Mouse (Mus musculus) embryonic fibroblast, embryonic 13.5 days (primary cell): ENCODE results near the gene Ttc22. TPM values are rescaled to one million over a fixed set of nuclear protein-coding genes. Genes with fewer than 3 reads are reported as not detected.

Source experiments
- H3K27ac ChIP-seq: 2 replicates; pipeline ENCODE4 v1.5.1; 2012; ENCODE audit warnings: low read length, control low read depth, inconsistent platforms; ENCODE audit not compliant: insufficient read depth
- H3K4me1 ChIP-seq: 2 replicates; pipeline ENCODE4 v1.6.1; 2011; ENCODE audit warnings: low read length; ENCODE audit not compliant: control insufficient read depth, insufficient read depth
- H3K4me3 ChIP-seq: 2 replicates; pipeline ENCODE4 v1.5.1; 2011; ENCODE audit warnings: mild to moderate bottlenecking, control low read depth, low read length; ENCODE audit not compliant: insufficient read depth
- CTCF ChIP-seq: IDR thresholded peaks from 2 replicates; pipeline ENCODE4 v1.5.1; 2011; ENCODE audit warnings: mild to moderate bottlenecking, control low read depth, low read length, moderate library complexity, borderline replicate concordance; ENCODE audit not compliant: insufficient read depth
- POLR2A ChIP-seq: IDR thresholded peaks from 2 replicates; pipeline ENCODE4 v1.6.1; 2011; ENCODE audit warnings: low read depth, mild to moderate bottlenecking, control low read depth, low read length, moderate library complexity
- polyA plus RNA-seq: library from polyadenylated mRNA; stranded (reverse); fragments of >200 nt; gene quantifications from 2 replicates; pipeline ENCODE4 v1.2.4, GENCODE M21; 2011; ENCODE audit warnings: low read depth; ENCODE audit not compliant: missing spikeins, insufficient read length

Ttc22 gene
- polyA plus RNA-seq, 1 experiment, result not detected

GRCm38 (mm10) chr4:106629374-106629773 lies 7.1 kb downstream of the Ttc22 start:
- Histone ChIP-seq H3K4me3 (no peak overlapping the region), H3K4me1 (no peaks in the 10 kb centered on the region), H3K27ac (no peak overlapping the region)
- no peak for TF ChIP-seq CTCF
- no peak for TF ChIP-seq POLR2A

GRCm38 (mm10) chr4:106630333-106631220 lies 8.3 kb downstream of the Ttc22 start:
- no peaks in the 10 kb centered on the region for H3K4me1 ChIP-seq
- no peak overlapping the region for H3K4me3 ChIP-seq
- no peak overlapping the region for H3K27ac ChIP-seq
- TF ChIP-seq CTCF, result no peak
- no peak for TF ChIP-seq POLR2A

- H3K4me3 ChIP-seq, result no peak overlapping the region
- TF ChIP-seq POLR2A, result no peak
- TF ChIP-seq CTCF, result no peak
- H3K4me1 ChIP-seq, result no peaks in the 10 kb centered on the region
- no peak overlapping the region for H3K27ac ChIP-seq
Observed at GRCm38 (mm10) chr4:106632313-106632712, 10.1 kb downstream of the Ttc22 start.

- Histone ChIP-seq H3K4me3 (no peak overlapping the region), H3K4me1 (no peaks in the 10 kb centered on the region), H3K27ac (no peak overlapping the region)
- TF ChIP-seq POLR2A (no peak), CTCF (no peak)
Observed at GRCm38 (mm10) chr4:106633281-106634085, 11.3 kb downstream of the Ttc22 start.

GRCm38 (mm10) chr4:106634086-106634479 lies 11.9 kb downstream of the Ttc22 start:
- Histone ChIP-seq H3K27ac (no peak overlapping the region), H3K4me1 (no peaks in the 10 kb centered on the region), H3K4me3 (no peak overlapping the region)
- TF ChIP-seq POLR2A (no peak), CTCF (no peak)

- no peak overlapping the region for H3K27ac ChIP-seq
- H3K4me1 ChIP-seq, result no peaks in the 10 kb centered on the region
- no peak overlapping the region for H3K4me3 ChIP-seq
- TF ChIP-seq POLR2A (no peak), CTCF (no peak)
Observed at GRCm38 (mm10) chr4:106643483-106644217, 21.4 kb downstream of the Ttc22 start.

- TF ChIP-seq POLR2A, result no peak
- no peak for TF ChIP-seq CTCF
- no peak overlapping the region for H3K27ac ChIP-seq
- no peaks in the 10 kb centered on the region for H3K4me1 ChIP-seq
- H3K4me3 ChIP-seq, result no peak overlapping the region
Observed at GRCm38 (mm10) chr4:106644218-106644610, 22.0 kb downstream of the Ttc22 start.

- H3K27ac ChIP-seq, result no peak overlapping the region
- no peaks in the 10 kb centered on the region for H3K4me1 ChIP-seq
- no peak for TF ChIP-seq POLR2A
- H3K4me3 ChIP-seq, result no peak overlapping the region
Observed at GRCm38 (mm10) chr4:106645797-106646196, 23.6 kb downstream of the Ttc22 start.

GRCm38 (mm10) chr4:106647137-106647536 lies 24.9 kb downstream of the Ttc22 start:
- Histone ChIP-seq H3K4me1 (peaks cover 4% of the 10 kb centered on the region), H3K27ac (no peak overlapping the region), H3K4me3 (no peak overlapping the region)
- no peak for TF ChIP-seq CTCF
